Mouse (Mus musculus): ENCODE results near the gene Zfp213. TPM values are rescaled to one million over a fixed set of nuclear protein-coding genes. Genes with fewer than 3 reads are reported as not detected.

Zfp213 gene
- polyA plus RNA-seq, 1 experiment = 7.8 TPM

DNA sequence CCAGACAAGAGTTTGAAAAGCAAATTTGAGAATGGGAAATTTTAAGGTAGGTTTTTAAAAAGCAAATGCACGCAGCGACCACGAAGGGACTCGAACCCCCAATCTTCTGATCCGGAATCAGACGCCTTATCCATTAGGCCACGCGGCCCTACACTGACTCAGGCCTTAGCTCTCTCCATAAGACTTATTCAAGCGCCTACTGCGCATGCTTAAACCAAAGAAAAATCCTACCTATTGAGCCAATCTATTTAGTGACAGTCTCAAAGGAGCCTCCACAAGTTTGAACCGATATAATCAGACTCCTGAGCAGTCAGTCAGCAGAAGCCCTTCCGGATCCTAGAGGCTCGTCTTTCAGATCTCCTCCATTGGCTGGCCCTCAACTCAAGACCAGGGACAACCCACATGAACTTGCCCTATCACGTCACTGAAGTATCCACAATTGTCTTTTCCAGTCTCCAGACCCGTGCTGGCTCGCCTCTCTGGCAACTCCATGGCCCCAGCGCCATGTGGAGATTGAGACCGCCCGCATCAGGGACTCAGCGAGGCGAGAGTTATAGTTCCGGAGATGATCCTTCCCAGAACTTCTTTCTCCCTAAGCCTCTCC, 13.7 kb downstream of the Zfp213 start:
- under 1% methylated on average over 22 of the region's 22 CpGs for WGBS
- peak overlapping the region; percentile 69 for H3K4me3 ChIP-seq (ENCODE audit: low read depth, low read length)
- no peaks in the 10 kb centered on the region for H3K36me3 ChIP-seq (ENCODE audit: control insufficient read depth, insufficient read depth, low read length)
- no peaks in the 10 kb centered on the region for H3K27me3 ChIP-seq (ENCODE audit: control insufficient read depth, insufficient read depth, low read length)
- peaks cover 4% of the 10 kb centered on the region for H3K4me1 ChIP-seq (ENCODE audit: control insufficient read depth, insufficient read depth, insufficient read length, low read length)
- no peak for TF ChIP-seq CTCF (IDR thresholded peaks at IDR 0.05; ENCODE audit: extremely low read depth, insufficient read length, insufficient replicate concordance, low read depth, low read length)
- TF ChIP-seq POLR2A (IDR thresholded peaks at IDR 0.05; ENCODE audit: low read depth, low read length) = no peak
- H3K27ac ChIP-seq (ENCODE audit: insufficient read depth, low read depth, low read length) = peak overlapping the region; percentile 32

DNA sequence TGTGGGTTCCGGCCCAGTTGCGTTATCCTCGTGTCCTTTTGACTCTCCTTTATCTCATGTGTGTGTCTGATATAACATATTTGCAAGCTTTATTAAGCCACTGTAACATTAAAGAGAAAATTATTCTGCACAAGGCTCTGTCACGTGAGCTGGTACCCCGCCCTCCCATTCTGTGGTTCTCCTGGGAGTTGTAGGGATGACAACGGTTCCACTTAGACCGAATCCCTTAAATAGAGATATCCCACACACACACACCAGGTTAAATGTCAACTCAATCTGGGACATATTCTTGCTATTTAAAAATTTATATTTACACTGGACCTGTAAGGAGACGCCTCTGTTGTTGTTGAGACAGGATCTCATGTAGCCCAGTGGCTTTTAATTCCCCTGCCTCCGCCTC, 14.6 kb downstream of the Zfp213 start:
- Histone ChIP-seq H3K36me3 (ENCODE audit: control insufficient read depth, insufficient read depth, low read length) (no peaks in the 10 kb centered on the region), H3K27me3 (ENCODE audit: control insufficient read depth, insufficient read depth, low read length) (no peaks in the 10 kb centered on the region), H3K27ac (ENCODE audit: insufficient read depth, low read depth, low read length) (no peak overlapping the region), H3K4me3 (ENCODE audit: low read depth, low read length) (peak overlapping the region; percentile 59), H3K4me1 (ENCODE audit: control insufficient read depth, insufficient read depth, insufficient read length, low read length) (no peaks in the 10 kb centered on the region; the same call in none of the 2 replicates)
- WGBS = 7% methylated on average over 9 of the region's 9 CpGs
- TF ChIP-seq POLR2A (IDR thresholded peaks at IDR 0.05; ENCODE audit: low read depth, low read length) (no peak), CTCF (IDR thresholded peaks at IDR 0.05; ENCODE audit: extremely low read depth, insufficient read length, insufficient replicate concordance, low read depth, low read length) (no peak)

DNA sequence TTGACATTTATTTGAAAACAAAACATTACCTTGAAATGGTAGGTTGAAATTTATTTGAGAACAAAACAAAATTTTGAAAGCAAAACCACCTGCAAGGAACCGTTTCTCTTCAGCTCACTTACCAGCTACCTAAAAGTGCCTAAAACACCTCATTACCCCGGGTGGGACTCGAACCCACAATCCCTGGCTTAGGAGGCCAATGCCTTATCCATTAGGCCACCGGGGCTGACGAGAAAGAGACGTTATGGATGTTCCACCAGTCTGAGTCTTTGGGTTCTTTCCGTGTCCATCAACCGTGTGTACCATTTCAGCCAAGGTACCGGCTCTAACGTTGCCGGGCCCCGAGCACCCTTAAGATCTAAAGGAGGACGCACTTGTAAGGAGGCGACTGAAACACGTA, 15.4 kb downstream of the Zfp213 start:
- Histone ChIP-seq H3K27ac (ENCODE audit: insufficient read depth, low read depth, low read length) (no peak overlapping the region), H3K4me1 (ENCODE audit: control insufficient read depth, insufficient read depth, insufficient read length, low read length) (peaks cover 2% of the 10 kb centered on the region), H3K36me3 (ENCODE audit: control insufficient read depth, insufficient read depth, low read length) (no peaks in the 10 kb centered on the region), H3K4me3 (ENCODE audit: low read depth, low read length) (peak overlapping the region; percentile 59), H3K27me3 (ENCODE audit: control insufficient read depth, insufficient read depth, low read length) (no peaks in the 10 kb centered on the region)
- 2% methylated on average over 15 of the region's 15 CpGs for WGBS
- TF ChIP-seq POLR2A (IDR thresholded peaks at IDR 0.05; ENCODE audit: low read depth, low read length) (no peak), CTCF (IDR thresholded peaks at IDR 0.05; ENCODE audit: extremely low read depth, insufficient read length, insufficient replicate concordance, low read depth, low read length) (no peak)

DNA sequence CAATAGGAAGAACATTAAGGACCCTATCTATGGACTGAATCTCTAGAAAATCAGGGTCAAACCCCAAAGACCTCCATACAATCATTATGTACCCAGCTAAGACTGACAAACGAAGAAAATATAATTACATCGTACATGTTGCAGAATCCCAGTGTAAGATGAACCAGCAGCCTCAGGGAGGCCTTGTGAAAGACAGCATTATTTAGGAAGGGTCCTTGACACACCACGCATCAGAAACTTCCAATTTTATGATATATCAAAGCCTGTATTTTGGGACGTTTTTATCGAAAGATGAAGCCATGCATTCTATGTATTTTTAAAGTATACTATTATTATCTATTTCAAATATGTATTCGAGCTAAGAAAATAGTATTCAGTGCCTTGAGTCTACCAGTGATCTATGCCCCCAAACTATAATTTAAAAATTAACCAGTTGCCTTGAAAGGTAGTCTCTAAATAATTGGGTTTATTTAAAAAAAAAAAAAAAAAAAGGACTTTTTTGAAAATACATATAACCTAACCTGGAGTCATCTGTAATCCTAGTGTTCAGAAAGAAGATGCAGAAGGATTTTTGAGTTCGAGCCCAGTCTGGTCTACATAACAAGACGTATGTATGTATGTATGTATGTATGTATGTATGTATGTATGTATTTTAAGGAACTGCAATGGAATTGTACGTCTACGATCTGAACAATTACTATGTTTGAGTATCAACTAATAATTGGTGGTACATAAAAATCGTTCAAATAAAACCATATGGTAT, 16.2 kb downstream of the Zfp213 start:
- Histone ChIP-seq H3K27me3 (ENCODE audit: control insufficient read depth, insufficient read depth, low read length) (no peaks in the 10 kb centered on the region), H3K4me1 (ENCODE audit: control insufficient read depth, insufficient read depth, insufficient read length, low read length) (peaks cover 6% of the 10 kb centered on the region; the same call in 1 of the 2 replicates), H3K36me3 (ENCODE audit: control insufficient read depth, insufficient read depth, low read length) (no peaks in the 10 kb centered on the region), H3K4me3 (ENCODE audit: low read depth, low read length) (no peak overlapping the region), H3K27ac (ENCODE audit: insufficient read depth, low read depth, low read length) (no peak overlapping the region)
- WGBS = 53% methylated on average over 11 of the region's 11 CpGs
- TF ChIP-seq CTCF (IDR thresholded peaks at IDR 0.05; ENCODE audit: extremely low read depth, insufficient read length, insufficient replicate concordance, low read depth, low read length) = no peak
- TF ChIP-seq POLR2A (IDR thresholded peaks at IDR 0.05; ENCODE audit: low read depth, low read length) = no peak

DNA sequence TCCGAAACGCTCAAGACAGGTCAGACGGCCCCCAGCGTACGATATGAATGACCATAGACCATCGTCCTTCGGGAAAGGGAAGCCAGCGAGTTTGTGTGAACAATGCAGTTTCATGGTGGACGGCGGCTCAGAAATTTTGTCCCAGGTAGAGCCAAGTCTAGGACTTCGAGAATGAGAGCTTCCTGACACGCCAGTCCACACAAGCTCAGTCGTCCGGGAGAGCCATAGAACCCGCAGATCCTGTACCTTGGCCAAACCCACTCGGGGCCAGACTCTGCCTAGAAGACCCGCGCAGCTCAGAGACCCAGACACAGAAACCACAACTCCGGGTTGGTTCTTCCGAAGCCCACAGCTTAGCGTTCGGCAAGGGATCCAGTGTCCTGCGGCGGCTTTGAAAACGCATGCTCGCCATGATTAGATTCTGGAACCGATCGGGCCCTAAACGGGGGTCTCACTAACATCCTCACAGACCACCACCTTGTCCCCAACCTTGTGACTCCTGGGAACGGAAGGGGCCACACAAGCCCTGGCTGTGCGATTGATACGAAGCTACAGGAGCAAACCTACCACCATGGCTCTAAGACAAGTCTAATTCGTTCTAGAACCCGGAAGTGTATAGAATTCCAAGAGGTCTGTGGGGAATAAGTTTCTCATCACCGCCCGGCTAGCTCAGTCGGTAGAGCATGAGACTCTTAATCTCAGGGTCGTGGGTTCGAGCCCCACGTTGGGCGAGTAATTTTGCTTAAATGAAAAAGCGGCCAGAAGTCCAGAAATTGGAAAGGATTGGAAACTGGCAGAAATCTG, 17.1 kb downstream of the Zfp213 start:
- H3K4me3 ChIP-seq (ENCODE audit: low read depth, low read length) = peak overlapping the region; percentile 85
- TF ChIP-seq POLR2A (IDR thresholded peaks at IDR 0.05; ENCODE audit: low read depth, low read length) (0 out of 2 replicates have a peak, but pooled peaks have one; percentile 6), CTCF (IDR thresholded peaks at IDR 0.05; ENCODE audit: extremely low read depth, insufficient read length, insufficient replicate concordance, low read depth, low read length) (no peak)
- no peaks in the 10 kb centered on the region for H3K27me3 ChIP-seq (ENCODE audit: control insufficient read depth, insufficient read depth, low read length)
- peaks cover 7% of the 10 kb centered on the region; the same call in 1 of the 2 replicates for H3K4me1 ChIP-seq (ENCODE audit: control insufficient read depth, insufficient read depth, insufficient read length, low read length)
- H3K27ac ChIP-seq (ENCODE audit: insufficient read depth, low read depth, low read length) = peak overlapping the region; percentile 78
- 2% methylated on average over 42 of the region's 42 CpGs for WGBS
- no peaks in the 10 kb centered on the region for H3K36me3 ChIP-seq (ENCODE audit: control insufficient read depth, insufficient read depth, low read length)

DNA sequence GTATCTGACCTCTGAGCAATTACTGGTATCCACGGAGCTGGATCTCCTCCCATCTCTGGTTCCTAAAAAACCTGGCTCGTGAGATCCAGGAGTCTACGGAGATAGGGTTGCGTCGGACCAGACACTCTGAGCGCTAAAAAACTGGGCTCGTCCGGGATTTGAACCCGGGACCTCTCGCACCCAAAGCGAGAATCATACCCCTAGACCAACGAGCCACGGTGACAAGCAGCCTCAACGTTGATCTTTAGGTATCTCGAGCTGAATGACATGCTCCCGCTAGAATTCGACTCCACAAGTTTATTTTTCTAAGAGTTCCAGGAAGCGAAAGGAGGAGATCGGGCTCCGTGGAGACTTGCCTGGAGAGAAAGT, 17.7 kb downstream of the Zfp213 start:
- Histone ChIP-seq H3K27me3 (ENCODE audit: control insufficient read depth, insufficient read depth, low read length) (no peaks in the 10 kb centered on the region), H3K4me1 (ENCODE audit: control insufficient read depth, insufficient read depth, insufficient read length, low read length) (peaks cover 7% of the 10 kb centered on the region; the same call in 1 of the 2 replicates), H3K4me3 (ENCODE audit: low read depth, low read length) (peak overlapping the region; percentile 85), H3K36me3 (ENCODE audit: control insufficient read depth, insufficient read depth, low read length) (no peaks in the 10 kb centered on the region), H3K27ac (ENCODE audit: insufficient read depth, low read depth, low read length) (peak overlapping the region; percentile 78)
- WGBS = 1% methylated on average over 20 of the region's 20 CpGs
- TF ChIP-seq CTCF (IDR thresholded peaks at IDR 0.05; ENCODE audit: extremely low read depth, insufficient read length, insufficient replicate concordance, low read depth, low read length) (no peak), POLR2A (IDR thresholded peaks at IDR 0.05; ENCODE audit: low read depth, low read length) (no peak)
